Mouse (Mus musculus) kidney, postnatal 0 days (tissue): ENCODE results near the gene Gm20388. TPM values are rescaled to one million over a fixed set of nuclear protein-coding genes. Genes with fewer than 3 reads are reported as not detected.
"Not testable (repeated sequence)": the region's sequence is repeated elsewhere in the genome, so short reads cannot be mapped to it uniquely, and the experiment has no call there.

Source experiments
- ATAC-seq: fragments of 200-750 bp; cut with Nextera tagmentation; replicated peaks from 2 replicates; pipeline ENCODE4 v1.8.0; 2017; ENCODE audit warnings: low read depth, moderate number of reproducible peaks, moderate TSS enrichment, moderate library complexity; ENCODE audit not compliant: low FRiP score
- DNase-seq: peaks from one replicate; pipeline ENCODE4 v3.0.0-alpha.2; 2016; ENCODE audit warnings: low spot score
- H3K27ac ChIP-seq: fragments of 300-500 bp; sonication (generic); 2 replicates; pipeline ENCODE4 v1.5.1; 2014; ENCODE audit warnings: mild to moderate bottlenecking
- H3K27me3 ChIP-seq: fragments of 300-500 bp; sonication (generic); 2 replicates; pipeline ENCODE4 v1.6.1; 2014; ENCODE audit warnings: low read length, mixed read lengths; ENCODE audit not compliant: insufficient read depth
- H3K36me3 ChIP-seq: fragments of 300-500 bp; sonication (generic); 2 replicates; pipeline ENCODE4 v1.6.1; 2014; ENCODE audit warnings: low read length, mixed read lengths; ENCODE audit not compliant: insufficient read depth
- H3K4me1 ChIP-seq: fragments of 300-500 bp; sonication (generic); replicated peaks from 2 replicates; pipeline ENCODE4 v1.6.1; 2014; ENCODE audit warnings: antibody characterized with exemption, low read length, mixed read lengths; ENCODE audit not compliant: insufficient read depth
- H3K4me2 ChIP-seq: fragments of 300-500 bp; sonication (generic); 2 replicates; pipeline ENCODE4 v1.6.1; 2014; ENCODE audit warnings: mild to moderate bottlenecking, low read length, moderate library complexity, mixed read lengths
- H3K4me3 ChIP-seq: fragments of 300-500 bp; sonication (generic); replicated peaks from 2 replicates; pipeline ENCODE4 v1.5.1; 2014; ENCODE audit warnings: low read depth, low read length
- H3K9ac ChIP-seq: fragments of 300-500 bp; sonication (generic); 2 replicates; pipeline ENCODE4 v1.6.1; 2014; ENCODE audit warnings: low read depth, low read length
- H3K9me3 ChIP-seq: fragments of 300-500 bp; sonication (generic); replicated peaks from 2 replicates; pipeline ENCODE4 v1.6.1; 2016; ENCODE audit warnings: low read length, inconsistent platforms, mixed read lengths
- CTCF ChIP-seq: IDR thresholded peaks from 2 replicates; pipeline ENCODE4 v1.5.1; 2016; ENCODE audit warnings: antibody characterized with exemption, low read depth, mild to moderate bottlenecking, moderate library complexity
- WGBS: fragments of 180-500 bp; shearing (Covaris S2); extraction: QIAGEN DNeasy Blood & Tissue Kit; methylation state at CpG from one replicate; pipeline ENCODE4 v1.1.7; 2014; 5-methylcytosine and 5-hydroxymethylcytosine counted together
- polyA plus RNA-seq: library from polyadenylated mRNA; unstranded; fragments of >200 nt; fragmentation: Nextera tagmentation; extraction: Ambion mirVana; gene quantifications from 2 replicates; pipeline ENCODE4 v1.2.1, GENCODE M21; 2015

Gene Gm20388
- polyA plus RNA-seq, 1 experiment from 2014 or later = not detected

DNA sequence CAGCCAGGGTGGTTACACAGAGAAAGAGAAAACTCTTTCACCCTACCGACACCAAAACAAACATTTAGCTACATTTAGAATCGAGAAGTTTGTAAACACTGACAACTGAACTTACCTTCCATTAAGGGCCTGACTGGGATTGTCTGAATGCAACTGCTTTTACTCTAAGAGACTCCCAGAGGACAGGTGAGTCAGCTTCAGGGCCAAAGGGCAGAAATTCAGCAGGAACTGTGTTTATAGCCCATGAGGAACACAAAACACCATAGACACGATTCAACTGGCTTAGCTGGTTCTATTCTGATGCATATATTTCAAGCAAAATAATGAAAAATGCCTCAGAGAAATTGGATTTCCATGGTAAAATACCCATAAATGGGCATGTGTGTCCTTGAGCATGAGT lies 4104.1 kb downstream of the Gm20388 start:
- Histone ChIP-seq H3K4me3 (no peak overlapping the region), H3K36me3 (no peaks in the 10 kb centered on the region), H3K4me1 (no peaks in the 10 kb centered on the region), H3K4me2 (no peak overlapping the region), H3K27ac (no peak overlapping the region), H3K27me3 (no peaks in the 10 kb centered on the region), H3K9ac (no peak overlapping the region), H3K9me3 (no peaks in the 10 kb centered on the region)
- WGBS = 79% methylated on average over 3 of the region's 3 CpGs
- no peak for TF ChIP-seq CTCF
- ATAC-seq (no peak), DNase-seq (no peak)

DNA sequence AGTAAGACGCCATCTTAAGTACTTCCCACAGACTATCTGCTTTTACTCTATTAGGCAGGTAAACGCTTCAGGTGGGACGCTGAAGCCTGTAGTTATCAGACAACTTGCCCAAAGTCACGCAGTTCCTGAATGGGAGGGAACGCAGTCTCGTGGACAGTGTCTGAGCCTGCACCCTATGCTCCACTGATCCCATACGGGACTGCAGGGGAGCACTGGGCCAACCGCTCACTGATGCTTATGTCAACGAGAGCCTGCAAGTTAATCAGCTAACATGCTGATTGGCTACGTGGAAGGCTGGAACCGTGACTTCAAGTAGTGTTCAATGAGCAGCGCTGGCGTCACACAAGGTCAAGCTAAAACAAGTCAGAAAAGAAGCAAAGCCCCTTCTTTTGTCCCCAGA lies 4109.1 kb downstream of the Gm20388 start:
- Histone ChIP-seq H3K27me3 (no peaks in the 10 kb centered on the region), H3K4me3 (peak overlapping the region; percentile 71), H3K9ac (no peak overlapping the region), H3K9me3 (no peaks in the 10 kb centered on the region), H3K27ac (no peak overlapping the region), H3K36me3 (no peaks in the 10 kb centered on the region), H3K4me2 (peak overlapping the region; percentile 70), H3K4me1 (0 out of 2 replicates have a peak, but pooled peaks cover 4% of the 10 kb centered on the region)
- no peak for DNase-seq
- no peak for ATAC-seq
- 24% methylated on average over 13 of the region's 13 CpGs for WGBS
- no peak for TF ChIP-seq CTCF

DNA sequence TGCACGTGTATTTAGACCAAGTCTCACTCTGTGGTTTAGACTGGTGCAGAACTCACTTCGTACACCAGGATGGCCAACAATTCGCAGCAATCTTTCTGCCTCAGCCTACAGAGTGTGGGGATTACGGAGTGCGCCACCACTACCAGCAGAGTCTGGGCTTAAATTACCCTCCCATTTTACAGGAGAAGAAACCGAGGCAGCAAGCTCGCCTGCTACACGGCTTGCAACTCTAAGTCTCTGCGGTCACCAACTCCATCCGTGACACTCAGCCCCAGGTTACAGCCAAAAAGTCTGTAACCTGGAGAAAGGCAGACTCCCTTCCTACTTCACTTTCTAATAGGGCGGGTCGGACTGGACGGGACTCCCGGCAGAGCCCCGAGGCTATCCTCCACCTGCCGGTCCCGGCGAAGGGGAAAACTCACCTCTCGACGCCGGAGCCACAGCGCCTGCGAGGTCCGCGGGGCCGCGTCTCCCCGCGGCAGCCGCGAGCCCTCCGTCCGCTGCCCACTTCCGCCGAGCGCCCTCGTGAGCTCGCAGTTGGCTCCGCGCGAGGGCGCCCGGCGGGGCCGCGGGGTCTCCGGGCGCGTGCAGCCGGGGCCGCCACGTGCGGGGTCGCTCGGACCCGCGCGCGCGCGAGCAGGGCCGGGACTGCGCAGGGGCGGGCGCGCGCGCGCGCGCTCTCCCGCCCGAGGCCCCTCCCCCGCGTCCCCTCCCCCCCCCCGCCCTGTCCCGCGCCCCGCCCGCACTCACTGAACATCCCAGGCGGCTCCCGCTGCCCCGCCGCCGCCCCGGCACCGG lies 4110.0 kb downstream of the Gm20388 start:
- DNase-seq = peak; percentile 70

DNA sequence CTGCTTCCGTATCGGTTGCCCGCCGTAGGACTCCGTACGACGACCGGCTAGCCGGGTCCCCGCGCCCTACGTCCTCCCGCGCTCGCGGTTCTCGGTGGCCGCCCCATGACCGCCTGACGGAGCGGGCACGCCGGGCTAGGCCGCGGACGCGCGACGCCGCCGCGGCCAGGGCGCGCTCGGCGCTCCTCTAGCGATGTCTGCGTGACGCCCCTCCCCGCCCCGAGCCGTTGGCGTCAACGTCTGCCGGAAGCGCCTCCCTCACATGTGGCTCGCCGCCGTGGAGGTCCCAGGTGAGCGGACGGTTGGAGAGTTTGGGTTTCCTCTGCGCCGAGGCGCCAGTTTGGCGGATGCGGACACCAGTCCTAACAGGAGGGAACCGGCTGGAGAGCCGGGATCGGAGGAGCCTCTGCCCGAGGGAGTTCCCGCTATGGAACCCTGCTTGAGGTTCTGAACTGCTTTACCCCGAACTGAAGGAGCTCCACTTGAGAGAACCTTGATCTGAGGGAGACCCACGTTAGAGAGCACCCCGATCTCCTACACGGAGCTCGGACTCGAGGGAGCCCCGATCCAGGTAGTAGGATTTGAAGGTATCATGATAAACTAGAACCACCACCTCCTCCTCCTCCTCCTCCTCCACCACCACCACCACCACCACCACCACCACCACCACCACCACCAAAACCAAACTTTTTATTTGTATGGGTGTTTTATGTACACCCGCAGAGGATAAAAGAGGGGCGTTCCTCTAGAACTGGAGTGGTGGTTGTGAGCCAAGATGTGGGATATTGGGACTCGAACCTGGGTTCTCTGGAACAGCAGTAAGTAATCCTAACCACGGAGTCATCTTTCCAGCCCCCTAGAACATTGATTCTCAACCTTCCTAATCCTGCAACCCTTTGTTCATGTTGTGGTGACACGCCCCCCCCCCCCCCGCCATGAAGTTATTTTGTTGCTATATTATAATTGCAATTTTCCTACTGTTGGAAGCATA lies 4110.9 kb downstream of the Gm20388 start, which contains the start of the genes Taf5l and Urb2:
Gene Taf5l (minus strand): TSS at position 161 of the 991 bp plus-strand sequence.
Gene Urb2 (plus strand): TSS at position 272 of the 991 bp plus-strand sequence.
- WGBS = under 1% methylated on average over 69 of the region's 74 CpGs

More for the DNA sequence above, 4110.0 kb downstream of the Gm20388 start:
- WGBS = under 1% methylated on average over 36 of the region's 87 CpGs
- peak overlapping the region; percentile 70 for H3K4me2 ChIP-seq
- 0 out of 2 replicates have a peak, but pooled peaks have one; percentile 6 for TF ChIP-seq CTCF
- peak overlapping the region; percentile 71 for H3K4me3 ChIP-seq
- H3K36me3 ChIP-seq = no peaks in the 10 kb centered on the region
- 0 out of 2 replicates have a peak, but pooled peaks cover 4% of the 10 kb centered on the region for H3K4me1 ChIP-seq
- peak overlapping the region; percentile 86 for H3K27ac ChIP-seq
- peak; percentile 87 for ATAC-seq
- peak overlapping the region; percentile 76 for H3K9ac ChIP-seq
- H3K27me3 ChIP-seq = no peaks in the 10 kb centered on the region
- H3K9me3 ChIP-seq = no peaks in the 10 kb centered on the region

DNA sequence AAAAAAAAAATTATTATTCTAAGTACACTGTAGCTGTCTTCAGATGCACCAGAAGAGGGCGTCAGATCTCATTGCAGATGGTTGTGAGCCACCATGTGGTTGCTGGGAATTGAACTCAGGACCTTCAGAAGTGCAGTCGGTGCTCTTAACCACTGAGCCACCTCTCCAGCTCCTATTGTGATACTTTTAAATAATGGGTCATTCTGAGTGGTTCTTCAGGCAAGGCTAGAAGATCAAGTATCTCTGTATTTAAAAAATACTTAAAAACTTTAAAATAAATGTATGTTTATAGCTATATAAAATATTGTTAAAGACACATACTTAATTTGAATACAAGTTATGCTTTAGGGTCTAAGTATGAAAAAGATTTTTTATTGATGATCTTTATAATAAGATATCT lies 4115.6 kb downstream of the Gm20388 start:
- 74% methylated on average over 2 of the region's 2 CpGs for WGBS
- H3K4me3 ChIP-seq, H3K27ac ChIP-seq, H3K27me3 ChIP-seq, H3K4me2 ChIP-seq, ATAC-seq, H3K4me1 ChIP-seq, H3K9ac ChIP-seq, DNase-seq, H3K9me3 ChIP-seq: not testable (repeated sequence)
- H3K36me3 ChIP-seq = peaks cover 31% of the 10 kb centered on the region
- TF ChIP-seq CTCF = peak; percentile 12; the same call in 1 of the 2 replicates

More for the DNA sequence above, 4110.9 kb downstream of the Gm20388 start, which contains the start of the genes Taf5l and Urb2:
- Histone ChIP-seq H3K27ac (peak within 1 kb of the TSS; percentile 86), H3K36me3 (no peaks in the 10 kb centered on the region), H3K4me2 (peak within 1 kb of the TSS; percentile 70), H3K4me1 (0 out of 2 replicates have a peak, but pooled peaks cover 4% of the 10 kb centered on the region), H3K4me3 (peak within 1 kb of the TSS; percentile 71), H3K27me3 (no peaks in the 10 kb centered on the region), H3K9me3 (no peaks in the 10 kb centered on the region), H3K9ac (peak within 1 kb of the TSS; percentile 76)
- DNase-seq (peak; percentile 92), ATAC-seq (peak; percentile 88)
- TF ChIP-seq CTCF = no peak

DNA sequence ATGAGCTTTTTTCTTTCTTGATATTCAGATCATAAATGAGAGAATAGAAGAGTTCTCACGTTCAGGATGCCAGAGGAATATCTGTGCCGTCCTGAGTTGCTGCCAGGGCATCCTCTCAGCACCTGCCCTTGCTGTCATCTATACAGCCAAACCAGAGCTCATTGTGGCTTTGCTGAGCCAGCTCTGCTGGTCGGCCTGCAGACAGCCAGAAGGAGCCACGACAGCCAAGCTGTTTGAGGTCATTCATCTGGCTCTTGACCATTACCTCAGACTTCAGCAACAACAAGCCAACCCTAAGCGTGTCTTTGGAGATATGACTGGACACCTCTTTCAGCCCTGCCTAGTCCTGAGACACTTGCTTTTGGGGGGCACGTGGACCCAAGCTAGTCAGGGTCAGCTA lies 4117.2 kb downstream of the Gm20388 start:
- Histone ChIP-seq H3K9ac (no peak overlapping the region), H3K36me3 (peaks cover 36% of the 10 kb centered on the region), H3K27me3 (no peaks in the 10 kb centered on the region), H3K4me2 (no peak overlapping the region), H3K27ac (no peak overlapping the region), H3K4me3 (no peak overlapping the region), H3K4me1 (no peaks in the 10 kb centered on the region), H3K9me3 (no peaks in the 10 kb centered on the region)
- TF ChIP-seq CTCF = no peak
- ATAC-seq = no peak
- no peak for DNase-seq
- WGBS = 85% methylated on average over 6 of the region's 6 CpGs
